Mouse (Mus musculus) bone marrow macrophage, adult 2 months (primary cell): ENCODE data around the gene Dok4.
"Not testable (repeated sequence)": the region's sequence is repeated elsewhere in the genome, so short reads cannot be mapped to it uniquely, and the experiment has no call there.

Experiments
- CTCF ChIP-seq: IDR thresholded peaks from 2 replicates; pipeline ENCODE4 v1.5.1; 2012; ENCODE audit warnings: low read depth, mild to moderate bottlenecking, low read length, moderate library complexity
- POLR2A ChIP-seq: IDR thresholded peaks from 2 replicates; pipeline ENCODE4 v1.6.1; 2012; ENCODE audit warnings: mild to moderate bottlenecking, low read depth, low read length, borderline replicate concordance

- not testable (repeated sequence) for TF ChIP-seq CTCF, POLR2A
Observed at GRCm38 (mm10) chr8:94854761-94855160, 21.4 kb downstream of the Dok4 start.
